Mouse (Mus musculus) lung, postnatal 0 days (tissue): ENCODE measurements around the gene Atp1a4.

ENCODE experiments used
- CTCF ChIP-seq: IDR thresholded peaks from 2 replicates; pipeline ENCODE4 v1.5.1; 2016; ENCODE audit warnings: antibody characterized with exemption, mild to moderate bottlenecking
- EP300 ChIP-seq: IDR thresholded peaks from 2 replicates; pipeline ENCODE4 v1.6.1; 2016; ENCODE audit warnings: antibody characterized with exemption, mild to moderate bottlenecking, control low read depth

GRCm38 (mm10) chr1:172188891-172189290 is 69.3 kb downstream of the Atp1a4 start:
- TF ChIP-seq CTCF (peak; percentile 75), EP300 (no peak)
